Mouse (Mus musculus): ENCODE results near the gene Tmem182. TPM values are rescaled to one million over a fixed set of nuclear protein-coding genes. Genes with fewer than 3 reads are reported as not detected.

The Tmem182 gene
- polyA plus RNA-seq, 1 experiment from 2014 or later: 2.2 TPM

DNA sequence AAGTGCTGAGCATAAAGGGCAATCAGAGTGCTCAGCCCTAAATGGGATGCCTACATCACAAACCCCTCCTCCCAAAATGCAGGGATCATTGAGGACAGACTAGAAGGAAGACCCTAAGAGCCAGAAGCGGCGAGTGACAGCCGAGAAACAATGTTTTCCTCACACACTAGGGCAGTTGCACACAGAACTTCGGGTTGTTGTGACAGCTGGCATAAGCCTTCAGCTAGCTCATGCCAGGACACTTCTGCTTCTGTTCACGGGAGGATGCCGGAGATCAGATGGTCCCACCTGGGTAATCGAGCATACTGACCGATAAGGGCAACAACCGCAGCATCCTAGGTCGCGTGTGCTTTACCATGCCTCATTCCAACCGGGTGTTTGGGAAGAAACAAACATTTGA lies 1.3 kb upstream of the Tmem182 start:
- no peak overlapping the region for H3K9ac ChIP-seq
- H3K27ac ChIP-seq: no peak overlapping the region
- H3K36me3 ChIP-seq: no peaks in the 10 kb centered on the region
- ATAC-seq (ENCODE audit: low FRiP score, low read depth): no peak
- WGBS: 89% methylated on average over 12 of the region's 12 CpGs
- no peaks in the 10 kb centered on the region for H3K4me1 ChIP-seq
- no peaks in the 10 kb centered on the region for H3K9me3 ChIP-seq
- no peak overlapping the region for H3K4me2 ChIP-seq (replicated peaks)
- no peaks in the 10 kb centered on the region for H3K27me3 ChIP-seq
- H3K4me3 ChIP-seq: no peak overlapping the region

DNA sequence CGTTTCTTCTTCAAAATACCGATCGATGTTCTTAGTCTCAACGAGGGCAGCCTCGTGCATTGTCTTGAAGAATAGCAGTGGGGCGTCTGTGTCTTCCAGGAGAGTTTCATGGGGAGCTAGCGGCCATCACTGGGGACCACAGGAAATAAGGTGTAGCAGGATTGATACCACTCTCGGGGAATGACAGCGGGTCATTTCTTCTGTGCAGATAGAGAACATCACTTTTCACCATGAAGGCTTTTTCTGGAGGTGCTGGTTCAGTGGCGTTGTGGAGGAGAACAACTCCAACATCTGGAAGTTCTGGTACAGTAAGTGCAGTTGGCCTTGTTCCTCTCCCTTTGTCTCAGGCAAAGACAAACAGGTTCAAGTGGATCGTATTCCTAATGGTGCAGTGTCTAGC lies 490 bp downstream of the Tmem182 start:
- 87% methylated on average over 11 of the region's 11 CpGs for WGBS
- no peak overlapping the region for H3K9ac ChIP-seq
- no peaks in the 10 kb centered on the region for H3K36me3 ChIP-seq
- H3K4me1 ChIP-seq: no peaks in the 10 kb centered on the region
- no peak overlapping the region for H3K27ac ChIP-seq
- no peaks in the 10 kb centered on the region for H3K9me3 ChIP-seq
- H3K4me3 ChIP-seq: no peak overlapping the region
- no peak for ATAC-seq (ENCODE audit: low FRiP score, low read depth)
- no peak overlapping the region for H3K4me2 ChIP-seq (replicated peaks)
- H3K27me3 ChIP-seq: no peaks in the 10 kb centered on the region

DNA sequence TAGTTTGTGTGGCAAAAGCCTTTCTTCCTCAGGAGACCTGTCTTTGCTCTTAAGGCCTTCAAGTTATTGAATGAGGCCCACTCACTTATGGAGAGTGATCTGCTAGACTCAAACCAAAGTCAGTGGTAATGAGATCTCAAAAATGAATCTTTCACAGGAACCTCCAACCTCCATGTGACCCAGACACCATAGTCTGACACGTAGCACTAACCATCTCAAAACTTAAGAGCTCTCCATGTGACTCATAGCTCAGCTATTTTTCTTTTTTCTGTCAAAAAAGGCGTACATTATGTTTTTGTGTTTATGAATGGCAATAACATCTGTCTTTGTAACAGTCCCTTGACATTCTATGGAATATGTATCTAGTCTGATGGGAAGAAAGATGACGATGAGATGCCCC lies 3.2 kb downstream of the Tmem182 start:
- H3K9ac ChIP-seq: no peak overlapping the region
- H3K27me3 ChIP-seq: no peaks in the 10 kb centered on the region
- H3K4me2 ChIP-seq (replicated peaks): no peak overlapping the region
- no peaks in the 10 kb centered on the region for H3K9me3 ChIP-seq
- no peak overlapping the region for H3K27ac ChIP-seq
- no peaks in the 10 kb centered on the region for H3K4me1 ChIP-seq
- ATAC-seq (ENCODE audit: low FRiP score, low read depth): no peak
- 85% methylated on average over 3 of the region's 3 CpGs for WGBS
- H3K36me3 ChIP-seq: no peaks in the 10 kb centered on the region
- no peak overlapping the region for H3K4me3 ChIP-seq

GRCm38 (mm10) chr1:40815071-40815845 lies 9.9 kb downstream of the Tmem182 start:
- ATAC-seq (ENCODE audit: low FRiP score, low read depth): peak; percentile 51

GRCm38 (mm10) chr1:40824517-40824916 lies 19.1 kb downstream of the Tmem182 start:
- no peak for ATAC-seq (ENCODE audit: low FRiP score, low read depth)
- peaks cover 7% of the 10 kb centered on the region for H3K4me1 ChIP-seq
- 55% methylated on average over 4 of the region's 4 CpGs for WGBS

More at GRCm38 (mm10) chr1:40815071-40815845, 9.9 kb downstream of the Tmem182 start:
- 38% methylated on average over 16 of the region's 16 CpGs for WGBS
- 0 out of 2 replicates have a peak overlapping the region, but pooled peaks have one; percentile 11 for H3K27ac ChIP-seq
- H3K4me1 ChIP-seq: peaks cover 11% of the 10 kb centered on the region
- H3K9ac ChIP-seq: no peak overlapping the region
- no peaks in the 10 kb centered on the region for H3K27me3 ChIP-seq
- H3K4me3 ChIP-seq: peak overlapping the region; percentile 5; the same call in 1 of the 2 replicates
- no peaks in the 10 kb centered on the region for H3K9me3 ChIP-seq
- no peaks in the 10 kb centered on the region for H3K36me3 ChIP-seq
- H3K4me2 ChIP-seq (replicated peaks): peak overlapping the region; percentile 50

DNA sequence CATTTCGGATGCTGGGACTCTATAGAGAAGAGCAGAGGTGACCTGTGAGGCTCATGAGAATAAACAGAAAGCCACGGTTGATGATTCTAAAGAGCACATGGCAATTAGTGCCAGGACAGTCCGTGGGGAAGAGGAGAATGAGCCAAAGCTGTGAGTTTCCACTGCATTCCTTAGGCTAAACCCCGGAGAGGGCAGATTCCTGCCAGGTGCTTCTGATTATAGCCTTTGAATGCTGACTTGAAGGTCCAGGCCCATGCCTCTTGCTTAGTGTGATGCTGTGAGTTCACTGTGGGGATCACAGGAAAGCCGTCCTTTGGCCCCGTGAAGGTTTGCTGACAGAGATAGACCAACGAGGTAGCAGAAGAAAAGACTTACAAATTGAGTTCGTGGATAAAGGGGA lies 19.5 kb downstream of the Tmem182 start:
- no peak overlapping the region for H3K4me2 ChIP-seq (replicated peaks)
- no peak for ATAC-seq (ENCODE audit: low FRiP score, low read depth)
- no peak overlapping the region for H3K4me3 ChIP-seq
- 28% methylated on average over 8 of the region's 8 CpGs for WGBS
- peaks cover 7% of the 10 kb centered on the region for H3K4me1 ChIP-seq
- no peak overlapping the region for H3K27ac ChIP-seq
- H3K36me3 ChIP-seq: no peaks in the 10 kb centered on the region
- H3K27me3 ChIP-seq: no peaks in the 10 kb centered on the region
- H3K9me3 ChIP-seq: no peaks in the 10 kb centered on the region
- no peak overlapping the region for H3K9ac ChIP-seq

More at GRCm38 (mm10) chr1:40824517-40824916, 19.1 kb downstream of the Tmem182 start:
- no peaks in the 10 kb centered on the region for H3K9me3 ChIP-seq
- H3K36me3 ChIP-seq: no peaks in the 10 kb centered on the region
- no peak overlapping the region for H3K4me3 ChIP-seq
- H3K27me3 ChIP-seq: no peaks in the 10 kb centered on the region
- H3K4me2 ChIP-seq (replicated peaks): no peak overlapping the region
- H3K27ac ChIP-seq: no peak overlapping the region
- H3K9ac ChIP-seq: no peak overlapping the region

DNA sequence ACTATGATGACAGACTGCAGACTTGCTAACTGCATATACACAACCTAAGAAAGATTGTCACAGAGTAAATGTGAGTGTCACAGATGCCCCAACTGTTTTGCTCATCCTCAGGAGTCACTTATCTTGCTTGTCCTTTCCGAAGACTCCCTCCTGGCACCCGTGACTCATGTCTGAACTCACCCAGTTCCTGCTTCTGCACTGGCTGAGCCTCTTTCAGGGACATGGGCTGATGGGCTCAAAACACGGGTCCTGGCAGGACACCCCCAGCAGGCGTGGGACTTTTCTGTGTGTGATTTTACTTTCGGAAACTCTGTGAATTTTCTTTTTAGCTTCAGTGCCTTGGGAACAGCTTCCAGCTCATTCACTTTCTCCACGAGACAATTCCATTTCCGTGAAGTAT lies 20.4 kb downstream of the Tmem182 start:
- no peak overlapping the region for H3K27ac ChIP-seq
- WGBS: 73% methylated on average over 7 of the region's 7 CpGs
- H3K4me2 ChIP-seq (replicated peaks): no peak overlapping the region
- H3K27me3 ChIP-seq: no peaks in the 10 kb centered on the region
- ATAC-seq (ENCODE audit: low FRiP score, low read depth): no peak
- no peak overlapping the region for H3K9ac ChIP-seq
- H3K9me3 ChIP-seq: no peaks in the 10 kb centered on the region
- H3K4me3 ChIP-seq: no peak overlapping the region
- peaks cover 7% of the 10 kb centered on the region for H3K4me1 ChIP-seq
- no peaks in the 10 kb centered on the region for H3K36me3 ChIP-seq

GRCm38 (mm10) chr1:40829213-40829914 lies 24.0 kb downstream of the Tmem182 start:
- Histone ChIP-seq H3K4me3 (no peak overlapping the region), H3K27ac (no peak overlapping the region), H3K9me3 (no peaks in the 10 kb centered on the region), H3K27me3 (no peaks in the 10 kb centered on the region), H3K4me2 (replicated peaks) (no peak overlapping the region), H3K36me3 (no peaks in the 10 kb centered on the region), H3K4me1 (peaks cover 7% of the 10 kb centered on the region), H3K9ac (no peak overlapping the region)
- WGBS: 67% methylated on average over 10 of the region's 10 CpGs
- no peak for ATAC-seq (ENCODE audit: low FRiP score, low read depth)

DNA sequence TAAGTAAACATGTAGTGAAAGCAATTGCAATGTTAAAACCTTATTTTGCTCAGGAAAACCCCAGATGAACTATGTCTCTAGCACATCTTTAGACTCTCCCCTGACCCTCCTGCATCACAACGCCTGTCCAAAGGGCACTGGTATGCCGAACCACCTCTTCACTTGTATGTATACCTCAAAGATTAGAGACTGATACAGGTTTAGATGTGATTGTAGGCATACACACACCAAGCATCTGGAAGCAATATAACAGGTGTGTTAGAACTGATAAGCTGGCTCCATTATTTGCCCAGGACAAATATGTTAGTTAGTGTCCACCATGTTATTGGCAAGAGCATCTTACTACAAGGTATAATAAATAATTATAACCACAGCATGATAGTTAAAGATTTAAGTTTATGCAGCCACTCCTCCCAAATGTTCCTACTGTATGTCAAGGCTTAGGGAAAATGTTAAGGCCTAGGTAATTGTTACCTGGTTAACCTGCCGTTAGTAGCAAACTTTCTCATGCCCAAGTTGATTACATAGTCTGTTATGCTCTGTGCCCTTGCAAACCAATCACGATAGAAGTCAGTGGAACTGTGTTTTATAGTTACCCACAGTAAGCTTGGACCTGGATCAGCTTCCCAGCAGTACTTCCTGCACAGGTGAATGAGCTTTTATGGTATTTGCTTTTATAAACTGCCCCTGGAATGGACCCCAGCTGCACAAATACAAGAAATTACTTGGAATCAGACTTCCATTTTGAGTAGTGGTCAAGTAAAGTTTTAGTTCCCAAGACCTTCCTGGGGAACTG lies 25.5 kb downstream of the Tmem182 start:
- no peak overlapping the region for H3K9ac ChIP-seq
- H3K4me3 ChIP-seq: no peak overlapping the region
- H3K36me3 ChIP-seq: no peaks in the 10 kb centered on the region
- 76% methylated on average over 4 of the region's 4 CpGs for WGBS
- no peak overlapping the region for H3K4me2 ChIP-seq (replicated peaks)
- H3K9me3 ChIP-seq: no peaks in the 10 kb centered on the region
- no peaks in the 10 kb centered on the region for H3K4me1 ChIP-seq
- H3K27ac ChIP-seq: no peak overlapping the region
- no peaks in the 10 kb centered on the region for H3K27me3 ChIP-seq
- ATAC-seq (ENCODE audit: low FRiP score, low read depth): no peak

DNA sequence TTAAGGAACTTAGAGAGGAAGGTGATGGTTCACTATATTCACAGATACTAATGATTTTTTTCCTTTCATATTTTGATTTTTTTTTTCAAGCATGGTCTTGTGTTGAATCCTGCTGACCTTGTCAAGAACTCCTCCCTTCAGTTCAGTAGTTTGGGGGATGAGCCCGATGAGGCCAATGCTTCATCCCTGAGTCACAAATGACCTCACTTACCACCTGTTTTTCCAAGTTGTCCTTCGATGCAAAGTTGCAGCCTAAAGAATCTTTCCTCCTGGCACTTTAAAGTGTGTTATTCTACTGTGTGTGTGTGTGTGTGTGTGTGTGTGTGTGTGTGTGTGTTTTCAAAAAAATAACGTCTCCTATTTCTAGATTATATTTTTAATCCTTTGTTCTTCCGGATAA lies 30.1 kb downstream of the Tmem182 start:
- Histone ChIP-seq H3K27me3 (no peaks in the 10 kb centered on the region), H3K9ac (no peak overlapping the region), H3K27ac (no peak overlapping the region), H3K36me3 (no peaks in the 10 kb centered on the region), H3K4me1 (0 out of 2 replicates have a peak, but pooled peaks cover 2% of the 10 kb centered on the region), H3K9me3 (no peaks in the 10 kb centered on the region), H3K4me2 (replicated peaks) (no peak overlapping the region), H3K4me3 (no peak overlapping the region)
- WGBS: 88% methylated on average over 4 of the region's 4 CpGs
- no peak for ATAC-seq (ENCODE audit: low FRiP score, low read depth)

DNA sequence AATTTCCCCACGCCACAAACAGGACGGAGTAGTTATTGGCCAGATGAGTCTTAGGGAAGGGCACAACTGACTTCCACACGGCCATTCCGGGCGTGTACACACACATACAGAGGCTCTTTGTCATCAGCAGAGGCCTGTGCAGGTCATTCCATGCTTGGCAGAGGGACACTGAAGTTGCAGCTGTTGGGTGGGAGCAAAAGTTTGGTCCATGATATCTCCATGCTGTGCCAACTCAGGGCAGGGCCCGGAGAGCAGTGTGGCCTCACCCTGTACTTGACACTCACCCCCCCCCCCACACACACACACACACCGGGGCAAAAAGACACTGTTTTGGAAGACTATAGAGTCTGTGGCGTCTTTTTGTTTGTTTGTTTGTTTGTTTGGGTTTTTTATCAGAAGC lies 35.2 kb downstream of the Tmem182 start:
- no peak overlapping the region for H3K9ac ChIP-seq
- ATAC-seq (ENCODE audit: low FRiP score, low read depth): no peak; the same call in 1 of the 2 replicates
- no peaks in the 10 kb centered on the region for H3K36me3 ChIP-seq
- 81% methylated on average over 8 of the region's 8 CpGs for WGBS
- H3K27ac ChIP-seq: no peak overlapping the region
- no peak overlapping the region for H3K4me3 ChIP-seq
- H3K9me3 ChIP-seq: no peaks in the 10 kb centered on the region
- no peak overlapping the region for H3K4me2 ChIP-seq (replicated peaks)
- peaks cover 13% of the 10 kb centered on the region; the same call in 1 of the 2 replicates for H3K4me1 ChIP-seq
- H3K27me3 ChIP-seq: no peaks in the 10 kb centered on the region

All from limb, embryonic 13.5 days (tissue).